Mouse (Mus musculus): ENCODE measurements around the gene Gm7298. TPM values are rescaled to one million over a fixed set of nuclear protein-coding genes. Genes with fewer than 3 reads are reported as not detected.
"Not testable (repeated sequence)": the region's sequence is repeated elsewhere in the genome, so short reads cannot be mapped to it uniquely, and the experiment has no call there.

Gene Gm7298
- total RNA-seq (2021), result not detected

DNA sequence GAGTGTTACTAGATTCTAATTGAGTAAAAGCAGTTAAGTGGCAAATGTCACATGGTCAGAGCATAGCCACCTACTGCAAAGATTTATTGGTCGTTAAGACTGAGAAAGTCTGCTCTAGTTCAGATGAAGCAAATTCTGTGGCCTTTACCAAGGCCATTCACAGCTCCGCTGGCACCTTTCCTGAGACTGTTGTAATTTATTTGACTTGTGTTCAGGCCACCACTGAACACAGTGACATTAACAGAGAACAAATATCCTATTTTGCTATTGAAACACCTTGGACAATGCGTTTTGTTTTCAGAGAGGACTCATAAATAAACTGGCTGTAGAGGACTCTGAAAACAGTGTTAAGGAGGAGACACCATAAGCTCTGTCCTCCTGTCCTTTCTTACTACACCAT is at the start of gene Gm7298:
Gm7298 (plus strand) TSS at position 301 of the 400 bp plus-strand sequence.
- intact Hi-C loops (cut with DNase I), result no loop called here
- no peak for DNase-seq (ENCODE audit: extremely low spot score in 1 of 2, low spot score in 2 of 2)

DNA sequence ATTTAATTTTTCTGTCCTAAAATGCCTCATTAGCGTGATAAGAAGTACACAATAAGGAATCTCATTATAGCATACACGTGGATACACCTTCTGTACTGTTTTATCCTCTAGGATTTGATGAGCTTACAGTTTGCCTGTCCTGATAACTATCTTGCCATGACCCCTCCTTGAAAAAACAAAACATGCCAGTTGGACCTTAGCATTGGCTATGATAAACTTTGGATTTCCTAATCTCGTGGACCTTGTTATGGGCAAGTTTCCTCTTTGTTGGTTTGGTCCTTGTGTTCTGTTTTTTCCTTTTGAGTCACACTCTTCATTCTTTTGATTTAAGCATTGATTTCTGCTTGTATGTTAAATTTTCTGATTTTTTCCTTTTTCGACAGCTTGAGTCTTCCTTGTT is 95.3 kb downstream of the Gm7298 start:
- intact Hi-C loops (cut with DNase I), result no loop called here
- no peak for DNase-seq (ENCODE audit: extremely low spot score in 1 of 2, low spot score in 2 of 2)

DNA sequence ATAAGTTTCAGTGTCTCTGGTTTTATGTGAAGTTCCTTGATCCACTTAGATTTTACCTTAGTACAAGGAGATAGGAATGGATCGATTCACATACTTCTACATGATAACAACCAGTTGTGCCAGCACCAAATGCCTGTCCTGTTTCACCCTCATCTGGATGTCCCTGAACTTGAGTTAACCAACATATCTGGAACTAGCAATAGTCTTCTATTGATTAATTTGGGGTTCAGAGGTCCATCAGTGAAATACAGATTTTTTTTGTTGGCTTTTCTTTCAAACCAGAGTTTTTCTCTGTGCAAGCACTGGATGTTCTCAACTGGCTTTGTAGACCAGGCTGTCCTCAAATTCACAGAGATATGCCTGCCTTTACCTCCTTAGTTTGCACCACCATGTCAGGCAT is 103.6 kb downstream of the Gm7298 start:
- DNase-seq (ENCODE audit: extremely low spot score in 1 of 2, low spot score in 2 of 2), result no peak
- intact Hi-C loops (cut with DNase I), result no loop called here

DNA sequence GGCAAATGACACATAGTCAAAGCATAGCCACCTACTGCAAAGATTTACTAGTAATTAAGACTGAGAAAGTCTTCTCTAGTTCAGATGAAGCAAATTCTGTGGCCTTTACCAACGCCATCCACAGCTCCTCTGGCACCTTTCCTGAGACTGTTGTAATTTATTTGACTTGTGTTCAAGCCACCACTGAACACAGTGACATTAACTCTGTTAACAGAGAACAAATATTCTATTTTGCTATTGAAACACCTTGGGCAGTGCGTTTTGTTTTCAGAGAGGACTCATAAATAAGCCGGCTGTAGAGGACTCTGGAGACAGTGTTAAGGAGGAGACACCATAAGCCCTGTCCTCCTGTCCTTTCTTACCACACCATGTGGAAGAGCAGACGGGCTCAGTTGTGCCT is 105.5 kb downstream of the Gm7298 start, which contains the start of gene Mug1:
Mug1 (plus strand) TSS at position 271 of the 400 bp plus-strand sequence.
- DNase-seq (ENCODE audit: extremely low spot score in 1 of 2, low spot score in 2 of 2); intact Hi-C loops (cut with DNase I): not testable (repeated sequence)

Other genes starting within 250 kb of the Gm7298 start
- gene A2m, start 97.6 kb upstream of the Gm7298 start, total RNA-seq (2021), result 1 to 10 TPM; 3.0 to 3.2 TPM
- not detected for gene Mug1, start 105.6 kb downstream of the Gm7298 start, total RNA-seq (2021)